Mouse (Mus musculus): ENCODE measurements around the gene Zfp598. TPM values are rescaled to one million over a fixed set of nuclear protein-coding genes. Genes with fewer than 3 reads are reported as not detected.

Zfp598 gene
- polyA plus RNA-seq (2015; fragmentation: Nextera tagmentation; extraction: Ambion mirVana) = 9.5 and 13.1 TPM in 2 replicates

- peak within 1 kb of the TSS; percentile 95 for H3K9ac ChIP-seq
- peak; percentile 97 for ATAC-seq (ENCODE audit: low read depth)
- peak within 1 kb of the TSS; percentile 91 for H3K4me3 ChIP-seq (replicated peaks)
- H3K27me3 ChIP-seq = no peaks in the 10 kb centered on the region
- WGBS (ENCODE audit: insufficient replicate concordance) = under 1% methylated on average over 80 of the region's 80 CpGs
- H3K4me2 ChIP-seq = peak within 1 kb of the TSS; percentile 85
- peak within 1 kb of the TSS; percentile 90 for H3K27ac ChIP-seq
- peaks cover 3% of the 10 kb centered on the region; the same call in 1 of the 2 replicates for H3K36me3 ChIP-seq
- H3K4me1 ChIP-seq (replicated peaks) = peaks cover 61% of the 10 kb centered on the region
- no peaks in the 10 kb centered on the region for H3K9me3 ChIP-seq (replicated peaks)
- peak; percentile 91 for DNase-seq
These were observed at the start of gene Zfp598 for GRCm38 (mm10) chr17:24669545-24670245. TSS of gene Zfp598 (plus strand) at chr17:24669687.

- WGBS (ENCODE audit: insufficient replicate concordance) = 82% methylated on average over 8 of the region's 8 CpGs
- Histone ChIP-seq H3K4me1 (replicated peaks) (peaks cover 7% of the 10 kb centered on the region), H3K4me2 (no peak overlapping the region), H3K9ac (no peak overlapping the region), H3K27ac (no peak overlapping the region), H3K36me3 (peaks cover 92% of the 10 kb centered on the region), H3K9me3 (replicated peaks) (no peaks in the 10 kb centered on the region), H3K4me3 (replicated peaks) (no peak overlapping the region), H3K27me3 (no peaks in the 10 kb centered on the region)
- ATAC-seq (ENCODE audit: low read depth) (no peak), DNase-seq (no peak)
These were observed 44.0 kb upstream of the Zfp598 start for GRCm38 (mm10) chr17:24625472-24625871.

- DNase-seq (peak; percentile 75), ATAC-seq (ENCODE audit: low read depth) (0 out of 2 replicates have a peak, but pooled peaks have one; percentile 7)
- H3K27ac ChIP-seq = no peak overlapping the region
- H3K4me2 ChIP-seq = no peak overlapping the region
- 16% methylated on average over 5 of the region's 5 CpGs for WGBS (ENCODE audit: insufficient replicate concordance)
- peaks cover 63% of the 10 kb centered on the region for H3K36me3 ChIP-seq
- peaks cover 26% of the 10 kb centered on the region for H3K4me1 ChIP-seq (replicated peaks)
- no peaks in the 10 kb centered on the region for H3K9me3 ChIP-seq (replicated peaks)
- no peak overlapping the region for H3K4me3 ChIP-seq (replicated peaks)
- H3K27me3 ChIP-seq = no peaks in the 10 kb centered on the region
- no peak overlapping the region for H3K9ac ChIP-seq
These were observed 40.8 kb upstream of the Zfp598 start for GRCm38 (mm10) chr17:24628646-24629045.

GRCm38 (mm10) chr17:24630072-24630471 is 39.4 kb upstream of the Zfp598 start:
- H3K4me3 ChIP-seq (replicated peaks) = no peak overlapping the region
- peaks cover 48% of the 10 kb centered on the region for H3K36me3 ChIP-seq
- DNase-seq (no peak), ATAC-seq (ENCODE audit: low read depth) (no peak)
- no peak overlapping the region for H3K4me2 ChIP-seq
- H3K4me1 ChIP-seq (replicated peaks) = peaks cover 29% of the 10 kb centered on the region
- H3K27me3 ChIP-seq = no peaks in the 10 kb centered on the region
- no peaks in the 10 kb centered on the region for H3K9me3 ChIP-seq (replicated peaks)
- no peak overlapping the region for H3K27ac ChIP-seq
- 82% methylated on average over 14 of the region's 14 CpGs for WGBS (ENCODE audit: insufficient replicate concordance)
- no peak overlapping the region for H3K9ac ChIP-seq

- peak within 1 kb of the TSS; percentile 79 for H3K9ac ChIP-seq
- ATAC-seq (ENCODE audit: low read depth) (peak; percentile 81), DNase-seq (peak; percentile 77)
- H3K4me2 ChIP-seq = peak within 1 kb of the TSS; percentile 82
- peaks cover 30% of the 10 kb centered on the region for H3K36me3 ChIP-seq
- H3K9me3 ChIP-seq (replicated peaks) = no peaks in the 10 kb centered on the region
- peak within 1 kb of the TSS; percentile 70 for H3K4me3 ChIP-seq (replicated peaks)
- H3K27ac ChIP-seq = peak within 1 kb of the TSS; percentile 67
- H3K4me1 ChIP-seq (replicated peaks) = peaks cover 41% of the 10 kb centered on the region
- 2% methylated on average over 51 of the region's 51 CpGs for WGBS (ENCODE audit: insufficient replicate concordance)
- no peaks in the 10 kb centered on the region for H3K27me3 ChIP-seq
These were observed 37.2 kb upstream of the Zfp598 start, which contains the start of the genes Tsc2 and Nthl1 for GRCm38 (mm10) chr17:24632167-24632812. TSS of gene Tsc2 (minus strand) at chr17:24632630. TSS of gene Nthl1 (plus strand) at chr17:24632680.

GRCm38 (mm10) chr17:24632813-24633449 is 36.6 kb upstream of the Zfp598 start:
- peak overlapping the region; percentile 79 for H3K9ac ChIP-seq
- H3K4me3 ChIP-seq (replicated peaks) = peak overlapping the region; percentile 70
- H3K27ac ChIP-seq = peak overlapping the region; percentile 67
- ATAC-seq (ENCODE audit: low read depth) (peak; percentile 13; the same call in 1 of the 2 replicates), DNase-seq (no peak)
- no peaks in the 10 kb centered on the region for H3K27me3 ChIP-seq
- H3K36me3 ChIP-seq = peaks cover 25% of the 10 kb centered on the region
- H3K4me1 ChIP-seq (replicated peaks) = peaks cover 42% of the 10 kb centered on the region
- H3K4me2 ChIP-seq = peak overlapping the region; percentile 82
- WGBS (ENCODE audit: insufficient replicate concordance) = 15% methylated on average over 22 of the region's 22 CpGs
- H3K9me3 ChIP-seq (replicated peaks) = no peaks in the 10 kb centered on the region

GRCm38 (mm10) chr17:24633831-24634230 is 35.7 kb upstream of the Zfp598 start:
- H3K4me3 ChIP-seq (replicated peaks) = no peak overlapping the region
- peaks cover 36% of the 10 kb centered on the region for H3K4me1 ChIP-seq (replicated peaks)
- ATAC-seq (ENCODE audit: low read depth) (no peak), DNase-seq (no peak)
- H3K27me3 ChIP-seq = no peaks in the 10 kb centered on the region
- 81% methylated on average over 11 of the region's 11 CpGs for WGBS (ENCODE audit: insufficient replicate concordance)
- no peak overlapping the region for H3K4me2 ChIP-seq
- no peaks in the 10 kb centered on the region for H3K9me3 ChIP-seq (replicated peaks)
- peaks cover 18% of the 10 kb centered on the region for H3K36me3 ChIP-seq
- H3K27ac ChIP-seq = no peak overlapping the region
- no peak overlapping the region for H3K9ac ChIP-seq

- Histone ChIP-seq H3K4me2 (no peak overlapping the region), H3K36me3 (peaks cover 7% of the 10 kb centered on the region; the same call in 1 of the 2 replicates), H3K27me3 (no peaks in the 10 kb centered on the region), H3K4me1 (replicated peaks) (peaks cover 36% of the 10 kb centered on the region), H3K4me3 (replicated peaks) (no peak overlapping the region), H3K9ac (no peak overlapping the region), H3K27ac (no peak overlapping the region), H3K9me3 (replicated peaks) (no peaks in the 10 kb centered on the region)
- DNase-seq (no peak), ATAC-seq (ENCODE audit: low read depth) (no peak)
- whole genome bisulfite sequencing (ENCODE audit: insufficient replicate concordance) = 51% methylated on average over 4 of the region's 4 CpGs
These were observed 34.5 kb upstream of the Zfp598 start for GRCm38 (mm10) chr17:24635024-24635423.

- 86% methylated on average over 5 of the region's 5 CpGs for WGBS (ENCODE audit: insufficient replicate concordance)
- H3K4me2 ChIP-seq = no peak overlapping the region
- no peak overlapping the region for H3K4me3 ChIP-seq (replicated peaks)
- H3K4me1 ChIP-seq (replicated peaks) = peaks cover 36% of the 10 kb centered on the region
- H3K27me3 ChIP-seq = no peaks in the 10 kb centered on the region
- DNase-seq (no peak), ATAC-seq (ENCODE audit: low read depth) (no peak)
- H3K9me3 ChIP-seq (replicated peaks) = no peaks in the 10 kb centered on the region
- H3K36me3 ChIP-seq = 0 out of 2 replicates have a peak, but pooled peaks cover 4% of the 10 kb centered on the region
- H3K27ac ChIP-seq = no peak overlapping the region
- H3K9ac ChIP-seq = no peak overlapping the region
These were observed 33.8 kb upstream of the Zfp598 start for GRCm38 (mm10) chr17:24635694-24636093.

- peaks cover 30% of the 10 kb centered on the region for H3K4me1 ChIP-seq (replicated peaks)
- no peaks in the 10 kb centered on the region for H3K9me3 ChIP-seq (replicated peaks)
- H3K9ac ChIP-seq = 0 out of 2 replicates have a peak overlapping the region, but pooled peaks have one; percentile 27
- ATAC-seq (ENCODE audit: low read depth) (no peak), DNase-seq (no peak)
- no peak overlapping the region for H3K4me3 ChIP-seq (replicated peaks)
- H3K27ac ChIP-seq = no peak overlapping the region
- H3K36me3 ChIP-seq = 0 out of 2 replicates have a peak, but pooled peaks cover 4% of the 10 kb centered on the region
- H3K4me2 ChIP-seq = no peak overlapping the region
- 48% methylated on average over 5 of the region's 5 CpGs for WGBS (ENCODE audit: insufficient replicate concordance)
- H3K27me3 ChIP-seq = no peaks in the 10 kb centered on the region
These were observed 32.6 kb upstream of the Zfp598 start for GRCm38 (mm10) chr17:24636781-24637481.
